Mouse (Mus musculus) bone marrow, adult 2 months (tissue): ENCODE results near the gene Mark4. TPM values are rescaled to one million over a fixed set of nuclear protein-coding genes. Genes with fewer than 3 reads are reported as not detected.

ENCODE experiments used
- H3K27ac ChIP-seq: fragments of 200-500 bp; 2 replicates; pipeline ENCODE4 v1.5.1; 2012; ENCODE audit warnings: low read depth, mild to moderate bottlenecking, control low read depth, inconsistent platforms, low read length; ENCODE audit not compliant: control insufficient read depth, poor library complexity, insufficient read depth
- H3K4me1 ChIP-seq: fragments of 200-500 bp; 2 replicates; pipeline ENCODE4 v1.6.1; 2011; ENCODE audit warnings: low read length; ENCODE audit not compliant: control insufficient read depth, insufficient read depth
- H3K4me3 ChIP-seq: fragments of 200-500 bp; replicated peaks from 2 replicates; pipeline ENCODE3; 2011; ENCODE audit warnings: mild to moderate bottlenecking, low read depth, low read length, control low read depth; ENCODE audit not compliant: control insufficient read depth
- CTCF ChIP-seq: fragments of 200-500 bp; IDR thresholded peaks from 2 replicates; pipeline ENCODE4 v1.5.1; 2011; ENCODE audit warnings: low read length, control low read depth; ENCODE audit not compliant: control insufficient read depth, insufficient read depth
- POLR2A ChIP-seq: fragments of 200-500 bp; IDR thresholded peaks from 2 replicates; pipeline ENCODE4 v1.6.1; 2011; ENCODE audit warnings: low read depth, mild to moderate bottlenecking, control low read depth, low read length, borderline replicate concordance; ENCODE audit not compliant: control insufficient read depth
- WGBS: fragments of 180-500 bp; shearing (Covaris S2); methylation state at CpG from one replicate; pipeline ENCODE4 v1.1.7; 2018; 5-methylcytosine and 5-hydroxymethylcytosine counted together
- polyA plus RNA-seq: library from polyadenylated mRNA; stranded (reverse); fragments of >200 nt; gene quantifications from 2 replicates; pipeline ENCODE4 v1.2.4, GENCODE M21; 2011; ENCODE audit warnings: low replicate concordance; ENCODE audit not compliant: missing spikeins, insufficient read depth, insufficient read length

Gene Mark4
- polyA plus RNA-seq, 1 experiment = 14.6 TPM

- TF ChIP-seq CTCF (no peak), POLR2A (no peak)
- 86% methylated on average over 8 of the region's 8 CpGs for WGBS
- Histone ChIP-seq H3K4me1 (no peaks in the 10 kb centered on the region), H3K27ac (no peak overlapping the region), H3K4me3 (no peak overlapping the region)
Observed at GRCm38 (mm10) chr7:19483281-19483680, 24.7 kb upstream of the Mark4 start.

- H3K4me1 ChIP-seq = peaks cover 6% of the 10 kb centered on the region
- TF ChIP-seq CTCF = no peak
- no peak for TF ChIP-seq POLR2A
- no peak overlapping the region for H3K4me3 ChIP-seq
- H3K27ac ChIP-seq = no peak overlapping the region
- WGBS = 44% methylated on average over 14 of the region's 14 CpGs
Observed at GRCm38 (mm10) chr7:19477624-19478384, 19.2 kb upstream of the Mark4 start.

GRCm38 (mm10) chr7:19477084-19477483, 18.5 kb upstream of the Mark4 start:
- peak; percentile 14; the same call in 1 of the 2 replicates for TF ChIP-seq CTCF
- no peak for TF ChIP-seq POLR2A

GRCm38 (mm10) chr7:19473875-19474443, 15.3 kb upstream of the Mark4 start:
- peak overlapping the region; percentile 72 for H3K4me3 ChIP-seq
- H3K27ac ChIP-seq = peak overlapping the region; percentile 94
- WGBS = 4% methylated on average over 89 of the region's 89 CpGs
- peaks cover 12% of the 10 kb centered on the region for H3K4me1 ChIP-seq
- no peak for TF ChIP-seq CTCF
- TF ChIP-seq POLR2A = peak; percentile 29; the same call in 1 of the 2 replicates

More at GRCm38 (mm10) chr7:19477084-19477483, 18.5 kb upstream of the Mark4 start:
- H3K4me3 ChIP-seq = no peak overlapping the region
- H3K27ac ChIP-seq = no peak overlapping the region
- WGBS = 60% methylated on average over 2 of the region's 2 CpGs
- H3K4me1 ChIP-seq = peaks cover 8% of the 10 kb centered on the region

GRCm38 (mm10) chr7:19472403-19472802, 13.8 kb upstream of the Mark4 start:
- peak overlapping the region; percentile 71 for H3K27ac ChIP-seq
- H3K4me1 ChIP-seq = peaks cover 14% of the 10 kb centered on the region
- 2% methylated on average over 4 of the region's 4 CpGs for WGBS
- peak overlapping the region; percentile 36 for H3K4me3 ChIP-seq
- TF ChIP-seq CTCF (no peak), POLR2A (no peak)

- Histone ChIP-seq H3K27ac (no peak overlapping the region), H3K4me3 (no peak overlapping the region), H3K4me1 (peaks cover 14% of the 10 kb centered on the region)
- no peak for TF ChIP-seq CTCF
- no peak for TF ChIP-seq POLR2A
- 75% methylated on average over 14 of the region's 14 CpGs for WGBS
Observed at GRCm38 (mm10) chr7:19470308-19470707, 11.7 kb upstream of the Mark4 start.

GRCm38 (mm10) chr7:19469404-19469803, 10.8 kb upstream of the Mark4 start:
- WGBS = 89% methylated on average over 23 of the region's 23 CpGs
- Histone ChIP-seq H3K4me1 (peaks cover 14% of the 10 kb centered on the region), H3K27ac (no peak overlapping the region), H3K4me3 (no peak overlapping the region)
- no peak for TF ChIP-seq CTCF
- no peak for TF ChIP-seq POLR2A

GRCm38 (mm10) chr7:19468279-19468678, 9.7 kb upstream of the Mark4 start:
- TF ChIP-seq POLR2A = no peak
- TF ChIP-seq CTCF = no peak
- peak overlapping the region; percentile 5; the same call in 1 of the 2 replicates for H3K27ac ChIP-seq
- 23% methylated on average over 12 of the region's 12 CpGs for WGBS
- H3K4me1 ChIP-seq = peaks cover 11% of the 10 kb centered on the region
- no peak overlapping the region for H3K4me3 ChIP-seq

- no peak overlapping the region for H3K27ac ChIP-seq
- no peak overlapping the region for H3K4me3 ChIP-seq
- 51% methylated on average over 6 of the region's 6 CpGs for WGBS
- TF ChIP-seq CTCF (no peak), POLR2A (no peak)
- peaks cover 7% of the 10 kb centered on the region; the same call in 1 of the 2 replicates for H3K4me1 ChIP-seq
Observed at GRCm38 (mm10) chr7:19467638-19468037, 9.0 kb upstream of the Mark4 start.
